Mouse (Mus musculus) brown adipose tissue, adult 24 weeks (tissue): ENCODE measurements at regions not wholly inside any gene's neighbourhood (a gene's known extent, or its start where the extent isn't known, plus 50 kb on each side); places are given as distances from the start of the nearest gene placed in this dataset.
A peak's percentile ranks its signal among the peaks of the same experiment; 100 is the strongest.

Experiments used
- H3K27ac ChIP-seq: fragments of 200-500 bp; replicated peaks from 2 replicates; pipeline ENCODE4 v1.5.1; 2012; ENCODE audit warnings: low read depth, mild to moderate bottlenecking, low read length
- H3K4me1 ChIP-seq: fragments of 200-500 bp; 2 replicates; pipeline ENCODE4 v1.6.1; 2012; ENCODE audit warnings: low read length, mixed read lengths; ENCODE audit not compliant: control insufficient read depth, insufficient read depth, insufficient read length
- H3K4me3 ChIP-seq: fragments of 200-500 bp; 2 replicates; pipeline ENCODE4 v1.5.1; 2012; ENCODE audit warnings: low read depth, mild to moderate bottlenecking, low read length, moderate library complexity; ENCODE audit not compliant: insufficient read depth

DNA sequence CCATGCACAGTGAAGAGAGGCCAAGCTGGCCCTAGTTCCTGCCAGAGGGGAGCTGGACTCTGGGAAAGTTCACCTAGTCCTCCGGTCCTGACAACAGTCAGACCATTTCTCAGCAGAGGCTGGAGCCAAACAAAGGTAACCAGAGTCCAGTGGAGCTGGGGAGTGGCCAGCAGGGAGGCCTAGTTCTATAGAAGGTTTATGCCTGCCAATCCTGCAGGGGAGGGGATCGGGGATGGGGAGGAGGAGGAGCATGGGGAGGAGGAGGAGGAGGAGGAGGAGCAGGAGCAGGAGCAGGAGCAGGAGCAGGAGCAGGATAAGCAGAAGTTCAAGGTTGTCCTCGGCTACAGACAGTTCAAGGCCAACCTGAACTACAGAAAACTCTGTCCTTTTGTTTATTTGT lies 75.8 kb upstream of the Ptpn1 start:
- no peak overlapping the region for H3K4me3 ChIP-seq
- no peak overlapping the region for H3K27ac ChIP-seq
- peaks cover 24% of the 10 kb centered on the region for H3K4me1 ChIP-seq

DNA sequence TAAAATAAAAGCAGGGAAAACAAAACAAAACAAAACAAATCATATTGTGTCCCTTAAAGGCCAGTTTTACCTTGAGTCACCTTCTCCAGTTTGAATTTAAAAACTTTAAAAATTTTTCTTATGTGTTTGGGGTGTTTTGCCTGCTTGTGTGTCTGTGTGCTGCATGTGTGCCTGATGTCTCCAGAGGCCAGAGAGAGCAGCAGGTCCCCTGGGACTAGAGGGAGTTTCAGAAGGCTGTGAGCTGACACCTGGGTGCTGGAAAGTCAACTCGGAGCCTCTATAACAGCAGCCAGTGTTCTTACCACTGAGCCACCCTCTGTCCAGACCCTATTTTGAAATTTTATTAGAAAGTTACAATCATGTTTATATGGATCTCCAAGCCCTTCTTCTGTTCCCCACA lies 77.8 kb upstream of the Ptpn1 start:
- Histone ChIP-seq H3K27ac (no peak overlapping the region), H3K4me1 (peaks cover 26% of the 10 kb centered on the region), H3K4me3 (no peak overlapping the region)

DNA sequence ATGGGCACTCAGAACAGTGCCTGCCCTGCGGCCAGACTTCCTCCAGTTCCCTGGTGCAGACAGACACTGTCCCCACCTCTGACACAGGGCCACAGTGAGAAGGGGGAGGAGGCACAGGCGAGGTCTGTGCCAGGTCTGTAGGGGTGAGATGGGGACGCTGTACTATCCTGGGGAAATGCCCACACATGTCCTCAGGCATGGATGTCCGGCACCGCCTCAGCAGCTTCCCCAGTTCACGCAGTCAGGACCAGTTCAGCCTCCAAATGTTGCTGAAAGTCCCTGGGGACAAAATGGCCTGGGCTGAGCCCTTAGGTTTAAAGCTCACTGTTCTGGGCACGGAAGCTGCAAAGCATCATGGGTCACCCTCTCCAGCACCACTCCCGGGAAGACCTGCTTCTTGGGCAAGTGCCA lies 78.4 kb upstream of the Ptpn1 start:
- Histone ChIP-seq H3K4me1 (peaks cover 28% of the 10 kb centered on the region), H3K4me3 (no peak overlapping the region), H3K27ac (peak overlapping the region; percentile 81)

DNA sequence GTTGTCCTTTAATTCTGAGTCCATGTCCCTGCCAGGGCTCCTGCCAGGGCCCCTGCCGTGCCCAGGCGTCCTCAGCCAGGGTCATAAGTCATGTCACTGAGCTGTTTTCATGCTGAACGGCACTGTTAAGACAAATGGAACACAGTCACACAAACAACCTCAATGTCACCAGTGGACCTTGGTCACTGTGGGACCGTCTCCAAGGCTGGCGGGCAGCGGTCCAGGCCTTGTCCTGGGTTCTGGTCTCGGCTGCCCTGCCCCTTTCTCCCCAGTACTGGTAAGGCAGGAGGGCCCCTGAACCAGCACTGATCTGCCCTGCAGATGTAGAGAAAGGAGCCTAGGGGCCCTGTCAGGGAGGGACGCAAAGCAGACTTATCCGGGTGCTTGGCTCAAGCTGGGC lies 79.3 kb upstream of the Ptpn1 start:
- Histone ChIP-seq H3K27ac (peak overlapping the region; percentile 81), H3K4me1 (peaks cover 30% of the 10 kb centered on the region), H3K4me3 (no peak overlapping the region)

DNA sequence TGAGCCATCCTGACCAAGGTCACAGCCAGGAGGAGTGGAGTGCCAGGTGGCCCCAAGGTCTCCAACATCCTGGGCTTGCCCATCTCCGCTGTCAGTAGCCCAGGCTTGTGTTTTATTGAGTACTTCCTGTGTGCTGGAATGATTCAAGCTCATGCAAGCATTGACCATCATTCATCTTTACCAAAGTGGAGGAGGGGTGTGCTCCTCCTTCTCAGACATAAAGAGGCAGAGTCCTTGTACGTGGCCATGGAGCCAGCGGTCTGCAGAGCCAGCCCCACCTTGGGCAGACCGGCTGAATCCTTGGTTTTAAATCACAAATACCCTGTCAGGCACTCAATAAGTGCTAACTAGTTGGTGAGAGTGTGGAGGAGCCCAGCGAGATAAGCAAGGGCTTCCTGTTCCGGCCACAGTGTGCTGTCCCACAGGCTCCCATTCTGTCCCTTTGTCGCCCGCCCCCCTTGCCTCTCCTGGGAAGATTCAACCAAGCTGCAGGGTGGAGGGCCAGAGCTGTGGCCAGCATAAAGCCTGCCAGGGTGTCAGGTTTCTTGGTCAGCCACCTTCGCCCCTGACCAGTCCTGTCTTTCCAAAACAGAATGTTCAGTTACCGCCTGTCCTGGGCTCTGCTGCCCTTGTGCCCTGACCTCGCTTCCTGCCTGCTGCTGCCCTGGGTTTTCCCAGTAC lies 80.5 kb upstream of the Ptpn1 start:
- Histone ChIP-seq H3K27ac (peak overlapping the region; percentile 81), H3K4me1 (peaks cover 32% of the 10 kb centered on the region), H3K4me3 (no peak overlapping the region)

DNA sequence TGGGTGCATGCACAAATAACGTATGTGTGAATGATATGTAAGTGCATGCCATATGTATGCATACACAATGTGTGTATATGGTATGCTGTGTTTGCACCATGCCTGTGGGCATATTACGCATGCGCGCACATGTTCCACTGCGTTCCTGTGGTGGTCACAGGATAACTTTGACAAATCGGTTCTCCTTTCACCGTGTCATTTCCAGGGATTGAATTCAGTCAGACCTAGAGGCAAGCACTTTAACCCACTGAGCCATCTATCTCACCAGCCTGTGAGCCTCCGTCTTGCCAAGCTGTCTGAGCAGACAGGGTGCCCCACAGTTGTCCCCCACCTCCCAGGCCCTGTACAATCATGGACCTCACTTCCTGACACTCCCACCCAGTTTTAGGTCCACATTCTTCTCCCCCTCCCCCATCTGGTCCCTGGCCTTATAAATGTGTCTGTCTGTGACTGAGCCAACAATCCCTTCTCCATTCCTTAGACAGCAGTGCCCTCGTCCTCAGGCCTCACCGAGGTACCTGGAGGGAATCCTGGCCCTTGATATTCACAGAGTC lies 81.8 kb upstream of the Ptpn1 start:
- Histone ChIP-seq H3K4me3 (no peak overlapping the region), H3K4me1 (peaks cover 32% of the 10 kb centered on the region), H3K27ac (no peak overlapping the region)

DNA sequence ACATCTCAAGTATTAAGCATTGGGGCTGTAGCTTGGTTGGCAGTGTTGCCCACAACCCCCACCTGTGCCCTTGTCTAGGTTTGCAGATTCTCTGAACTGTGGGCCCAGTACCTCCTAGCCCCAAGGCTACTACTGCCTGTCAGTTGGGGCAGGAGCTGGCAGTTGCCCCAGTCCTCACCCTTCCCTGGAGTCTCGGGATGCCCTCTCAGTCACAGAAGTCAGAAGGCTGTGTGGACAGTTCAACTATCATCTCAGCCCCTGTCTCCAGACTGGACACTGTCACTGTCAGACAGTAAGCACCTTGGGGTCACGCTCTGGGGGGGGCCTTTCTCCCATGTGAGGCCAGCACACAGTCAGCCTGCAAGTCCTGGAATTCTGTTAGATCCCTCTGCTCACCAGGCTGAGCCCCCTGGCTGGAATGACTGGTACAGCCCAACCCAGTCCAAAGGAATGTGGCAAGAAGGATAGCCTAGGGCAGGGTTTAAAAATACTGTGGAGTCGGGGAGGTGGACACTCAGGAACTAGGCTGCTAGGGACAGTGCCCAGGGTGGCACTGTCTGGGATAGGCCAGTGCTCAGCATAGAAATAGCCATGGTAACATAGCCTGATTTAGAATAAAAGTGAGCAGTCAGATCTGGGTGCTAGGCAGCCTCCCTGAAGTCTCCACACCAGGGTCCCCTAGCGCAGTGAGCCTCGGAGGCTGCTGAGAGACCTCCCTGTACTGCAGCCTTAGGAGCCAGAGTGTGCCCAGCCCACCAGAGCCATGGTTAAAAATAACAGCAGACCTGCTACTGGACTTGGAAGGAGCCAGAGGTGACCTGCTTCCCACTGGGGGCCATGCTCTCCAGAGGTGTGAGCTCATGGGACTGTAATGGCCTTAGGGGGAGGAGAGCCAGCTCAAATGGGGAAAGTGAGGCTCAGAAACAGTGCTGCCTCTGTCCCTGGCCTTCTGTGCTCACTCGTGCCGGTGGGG lies 83.1 kb upstream of the Ptpn1 start:
- H3K4me3 ChIP-seq: no peak overlapping the region
- peaks cover 32% of the 10 kb centered on the region for H3K4me1 ChIP-seq
- H3K27ac ChIP-seq: peak overlapping the region; percentile 78

DNA sequence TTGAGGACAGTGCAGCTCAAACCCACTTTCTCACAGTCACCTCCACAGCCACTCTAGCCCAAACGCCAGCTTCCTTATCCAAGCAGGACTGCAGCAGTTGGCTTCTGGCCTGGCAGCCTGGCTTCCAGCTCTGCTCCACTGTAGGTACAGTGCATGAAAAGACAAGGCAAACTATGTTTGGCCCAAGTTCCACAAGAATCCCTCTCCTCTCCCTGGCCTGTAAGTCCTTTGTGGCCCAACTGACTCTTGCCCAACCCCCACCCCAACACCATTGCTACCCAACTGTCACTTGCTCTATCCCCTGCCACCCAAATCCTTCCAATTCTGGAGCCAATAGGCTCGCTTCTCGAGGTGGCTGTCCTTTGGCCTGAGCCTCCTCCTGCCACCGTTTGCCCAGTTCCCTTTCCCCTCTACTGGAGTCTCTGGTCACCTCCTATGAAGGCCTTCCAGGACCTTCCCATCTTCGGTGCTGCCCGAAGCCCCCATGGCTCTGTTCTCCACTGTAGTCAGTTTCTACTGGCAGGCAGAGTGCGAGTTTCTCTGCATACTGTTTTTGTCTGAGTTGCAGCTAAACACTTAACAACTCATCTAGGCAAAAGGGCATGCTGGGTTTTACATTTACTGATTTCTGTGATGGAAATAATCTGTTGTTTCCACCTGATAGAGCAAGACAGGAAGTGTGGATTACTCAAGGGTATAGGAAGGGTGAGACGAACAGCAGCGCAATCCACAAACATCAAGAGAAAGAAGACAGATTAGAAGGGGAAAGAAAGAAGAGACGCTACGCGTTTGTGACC lies 84.4 kb upstream of the Ptpn1 start:
- Histone ChIP-seq H3K27ac (peak overlapping the region; percentile 78), H3K4me1 (peaks cover 24% of the 10 kb centered on the region), H3K4me3 (no peak overlapping the region)

DNA sequence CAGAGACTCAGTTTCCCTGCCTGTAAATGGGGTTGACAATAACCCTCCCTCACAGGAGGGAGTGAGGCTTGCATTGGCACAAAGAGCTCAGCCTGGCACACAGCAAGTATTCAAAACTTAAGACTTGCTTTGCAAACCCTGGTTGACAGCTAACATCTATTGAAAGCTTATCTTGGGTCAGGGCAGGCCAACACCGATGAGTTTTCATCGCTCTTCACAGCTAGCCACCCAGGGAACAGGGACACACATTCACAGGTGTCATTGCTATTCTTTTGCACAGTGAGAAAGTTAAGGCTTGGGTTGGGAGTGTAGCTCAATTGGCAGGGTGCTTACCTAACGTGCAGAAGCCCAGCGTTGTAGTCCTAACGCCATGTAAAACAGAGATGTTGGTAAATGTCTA lies 86.5 kb upstream of the Ptpn1 start:
- no peak overlapping the region for H3K4me3 ChIP-seq
- H3K27ac ChIP-seq: peak overlapping the region; percentile 34; the same call in 1 of the 2 replicates

DNA sequence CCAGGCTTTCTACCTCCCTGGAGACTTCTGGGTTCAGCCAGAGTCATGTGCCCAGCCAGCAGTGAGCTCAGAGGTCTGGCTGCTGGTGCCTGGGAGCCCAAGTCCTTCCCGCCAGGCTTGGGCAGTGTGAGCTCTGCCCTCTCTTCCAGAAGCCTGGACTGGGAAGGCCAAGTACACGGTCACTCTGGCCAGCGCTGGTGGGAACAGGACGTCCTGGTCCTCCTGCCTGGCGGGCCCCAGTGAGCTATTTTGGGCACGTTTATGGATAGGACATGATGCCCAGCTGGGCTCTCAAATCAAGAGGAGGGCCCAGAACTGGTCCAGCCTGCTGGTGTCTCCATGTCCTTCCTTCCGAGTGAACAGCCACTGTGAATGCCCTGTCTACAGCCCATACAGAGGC lies 87.3 kb upstream of the Ptpn1 start:
- Histone ChIP-seq H3K4me1 (peaks cover 12% of the 10 kb centered on the region), H3K4me3 (no peak overlapping the region), H3K27ac (peak overlapping the region; percentile 73)

More for the DNA sequence above, 86.5 kb upstream of the Ptpn1 start:
- H3K4me1 ChIP-seq: peaks cover 12% of the 10 kb centered on the region

DNA sequence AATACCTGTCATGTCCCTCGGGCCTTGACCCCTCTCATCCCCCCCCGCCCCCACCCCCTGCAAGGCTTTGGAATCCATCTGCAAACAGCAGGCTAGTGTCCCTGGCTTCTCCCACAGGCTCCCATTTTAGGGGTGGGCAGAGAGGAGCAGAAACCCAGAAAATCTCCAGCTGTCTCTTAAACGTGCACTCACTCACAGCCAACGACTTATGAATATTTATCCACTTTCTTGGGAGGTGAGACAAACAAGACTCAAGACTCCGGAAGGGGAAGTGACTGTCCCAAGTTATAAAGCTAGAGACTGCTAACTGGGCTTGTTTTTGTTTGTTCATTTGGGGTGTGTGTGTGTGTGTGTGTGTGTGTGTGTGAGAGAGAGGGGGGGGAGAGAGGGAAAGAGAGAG lies 87.9 kb upstream of the Ptpn1 start:
- peak overlapping the region; percentile 65 for H3K27ac ChIP-seq
- peaks cover 7% of the 10 kb centered on the region for H3K4me1 ChIP-seq
- no peak overlapping the region for H3K4me3 ChIP-seq

DNA sequence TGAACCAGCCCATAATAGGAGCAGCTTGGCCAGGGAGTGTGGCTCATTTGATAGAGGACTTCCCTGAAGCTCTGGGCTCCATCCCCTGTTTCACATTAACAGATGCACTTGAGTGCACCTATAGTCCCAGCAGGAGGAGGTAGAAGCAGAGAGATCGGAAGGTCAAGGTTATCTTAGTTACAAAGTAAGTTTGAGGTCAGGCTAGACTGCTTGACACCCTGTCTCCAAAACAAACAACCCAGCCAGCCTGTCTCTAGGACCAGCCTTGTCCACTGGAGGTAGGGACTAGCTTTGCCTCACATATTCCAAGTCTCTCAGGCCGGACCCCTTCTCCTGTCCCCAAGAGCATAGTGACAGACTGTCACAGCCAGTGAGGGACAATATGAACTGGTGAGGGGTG lies 88.9 kb upstream of the Ptpn1 start:
- Histone ChIP-seq H3K4me3 (no peak overlapping the region), H3K27ac (no peak overlapping the region), H3K4me1 (peaks cover 7% of the 10 kb centered on the region)

DNA sequence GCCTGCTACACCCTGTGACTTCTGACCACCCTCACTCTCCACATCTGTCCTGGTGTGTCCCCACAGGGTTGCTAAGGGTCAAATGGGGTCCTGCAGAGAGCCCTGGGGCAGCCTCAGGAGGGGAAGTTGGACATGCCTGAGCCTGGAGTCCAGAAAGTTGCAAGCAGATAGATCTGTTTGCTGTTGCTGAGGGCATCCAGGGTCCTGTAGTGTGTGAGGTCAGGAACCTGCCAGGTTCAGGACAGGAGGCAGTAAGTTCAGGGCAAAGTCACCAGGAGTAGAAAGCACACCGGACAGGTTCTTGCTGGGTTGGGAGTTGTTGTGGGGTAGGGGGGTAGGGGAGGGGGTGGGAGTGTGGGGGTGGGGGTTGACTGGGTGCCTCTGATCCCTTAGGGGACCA lies 89.4 kb upstream of the Ptpn1 start:
- peaks cover 4% of the 10 kb centered on the region for H3K4me1 ChIP-seq
- no peak overlapping the region for H3K27ac ChIP-seq
- H3K4me3 ChIP-seq: no peak overlapping the region

DNA sequence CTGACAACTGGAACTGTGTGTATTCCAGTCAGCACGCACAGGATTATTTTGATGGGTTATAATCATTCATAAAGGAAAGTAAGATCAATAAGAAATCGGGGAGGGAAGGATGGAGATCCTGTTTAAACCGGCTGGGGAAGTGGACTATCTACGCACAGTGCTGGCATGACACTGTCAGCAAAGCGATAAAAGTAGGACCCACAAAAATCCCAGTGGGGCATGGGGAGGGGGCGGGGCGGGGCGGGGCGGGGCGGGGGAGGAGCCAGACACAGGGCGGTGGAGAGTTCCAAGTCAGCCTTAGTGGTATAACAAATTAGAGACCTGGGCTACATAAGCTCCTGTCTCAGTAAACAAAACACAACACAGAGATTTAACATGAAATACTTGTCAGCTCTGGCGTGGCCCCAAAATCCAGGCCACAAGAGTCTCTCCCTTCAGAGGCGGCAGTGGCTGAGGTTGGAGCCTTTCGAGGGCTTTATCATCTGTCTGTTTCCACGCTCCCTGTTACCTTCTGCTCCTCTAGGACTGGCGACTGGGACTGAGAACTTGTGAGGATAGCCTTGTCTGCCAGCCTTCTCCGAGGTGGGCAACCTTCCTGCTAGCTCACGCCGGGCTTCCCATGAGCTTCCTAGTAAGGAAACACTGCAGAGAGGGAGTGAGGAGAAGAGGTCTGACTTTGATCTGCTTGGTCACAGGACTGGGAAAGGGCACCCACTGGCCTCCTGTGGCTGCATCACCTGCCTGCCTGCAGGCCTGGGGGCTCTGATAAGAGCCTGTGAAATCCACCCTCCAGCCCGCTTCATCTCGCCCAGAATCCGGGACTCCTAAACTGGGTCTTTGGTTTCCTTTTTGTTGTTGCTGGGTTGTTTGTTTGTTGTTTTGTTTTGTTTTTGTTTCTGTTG lies 90.3 kb upstream of the Ptpn1 start:
- Histone ChIP-seq H3K27ac (no peak overlapping the region), H3K4me3 (no peak overlapping the region), H3K4me1 (no peaks in the 10 kb centered on the region; the same call in 1 of the 2 replicates)
